Mouse (Mus musculus) megakaryocyte progenitor cell, adult 5-6 weeks (primary cell): ENCODE data around the gene Sgsm2. TPM values are rescaled to one million over a fixed set of nuclear protein-coding genes. Genes with fewer than 3 reads are reported as not detected.
"Not testable (repeated sequence)": the region's sequence is repeated elsewhere in the genome, so short reads cannot be mapped to it uniquely, and the experiment has no call there.

Source experiments
- ATAC-seq: replicated peaks from 2 replicates; pipeline ENCODE4 v1.8.0; 2016; ENCODE audit warnings: mild to moderate bottlenecking, moderate TSS enrichment, inconsistent platforms; ENCODE audit not compliant: poor library complexity
- total RNA-seq, 2 experiments: library from RNA; stranded (forward) in 1 of 2; stranded (reverse) in 1 of 2; fragments of 157-497, 149-512 nt in 1 of 2; fragments of 200-1000 nt in 1 of 2; gene quantifications; 2 replicates each; pipeline versions ENCODE4 v1.2.3 to v1.2.4; 2015 to 2017

Gene Sgsm2
- total RNA-seq, 2 experiments from 2014 or later, result 4.5 to 6.9 TPM

GRCm38 (mm10) chr11:74830256-74831161 is 66.4 kb downstream of the Sgsm2 start, which contains the start of gene Mnt:
Mnt (plus strand) TSS chr11:74830920.
- ATAC-seq, result peak; percentile 46

GRCm38 (mm10) chr11:74829812-74830211 is 67.0 kb downstream of the Sgsm2 start:
- peak; percentile 30 for ATAC-seq

GRCm38 (mm10) chr11:74828965-74829550 is 67.8 kb downstream of the Sgsm2 start:
- no peak for ATAC-seq

- no peak for ATAC-seq
Measured at GRCm38 (mm10) chr11:74828404-74828931, 68.4 kb downstream of the Sgsm2 start.

GRCm38 (mm10) chr11:74827791-74828403 is 69.0 kb downstream of the Sgsm2 start:
- no peak for ATAC-seq

GRCm38 (mm10) chr11:74826702-74827101 is 70.2 kb downstream of the Sgsm2 start:
- no peak for ATAC-seq

- ATAC-seq, result no peak
Measured at GRCm38 (mm10) chr11:74826151-74826550, 70.7 kb downstream of the Sgsm2 start.

GRCm38 (mm10) chr11:74822746-74823440 is 74.0 kb downstream of the Sgsm2 start:
- no peak for ATAC-seq

DNA sequence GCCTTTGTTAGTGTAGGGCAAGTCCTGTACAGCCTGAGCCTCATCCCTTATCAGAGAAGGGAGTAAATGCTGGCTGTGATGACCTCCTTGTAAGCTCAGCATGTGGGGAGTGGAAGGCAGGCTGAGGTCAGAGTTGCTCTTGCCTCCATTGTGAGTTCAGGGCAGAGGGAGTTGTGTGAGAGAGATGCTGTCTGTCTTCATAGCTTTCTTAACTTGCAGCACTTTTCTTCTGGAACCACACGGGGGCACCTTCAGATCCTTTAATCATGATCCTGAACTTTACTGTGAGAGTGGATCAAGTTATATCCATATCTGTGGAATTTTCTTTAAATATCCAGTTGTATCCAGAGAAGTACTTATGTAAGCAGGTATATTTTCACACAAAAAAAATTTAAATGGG is 75.4 kb downstream of the Sgsm2 start:
- ATAC-seq, result peak; percentile 42; the same call in 1 of the 2 replicates

- ATAC-seq, result no peak
Measured at GRCm38 (mm10) chr11:74820921-74821320, 75.9 kb downstream of the Sgsm2 start.

DNA sequence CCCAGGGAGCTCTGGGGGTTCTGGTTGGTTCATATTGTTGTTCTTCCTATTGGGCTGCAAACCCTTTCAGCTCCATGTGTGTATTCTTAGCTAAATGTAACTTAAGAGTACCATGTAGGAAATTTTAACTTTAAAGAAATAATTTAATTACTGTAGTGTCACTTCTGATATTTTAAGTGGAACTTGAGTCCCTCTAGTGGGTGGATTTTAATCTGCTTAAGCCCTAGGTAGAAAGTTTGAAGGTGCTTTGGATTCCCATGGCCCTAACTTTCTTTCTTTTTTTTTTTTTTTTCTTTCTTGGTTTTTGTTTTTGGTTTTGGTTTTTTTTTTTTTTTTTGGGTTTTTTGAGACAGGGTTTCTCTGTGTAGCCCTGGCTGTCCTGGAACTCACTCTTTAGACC is 81.1 kb downstream of the Sgsm2 start:
- no peak for ATAC-seq

DNA sequence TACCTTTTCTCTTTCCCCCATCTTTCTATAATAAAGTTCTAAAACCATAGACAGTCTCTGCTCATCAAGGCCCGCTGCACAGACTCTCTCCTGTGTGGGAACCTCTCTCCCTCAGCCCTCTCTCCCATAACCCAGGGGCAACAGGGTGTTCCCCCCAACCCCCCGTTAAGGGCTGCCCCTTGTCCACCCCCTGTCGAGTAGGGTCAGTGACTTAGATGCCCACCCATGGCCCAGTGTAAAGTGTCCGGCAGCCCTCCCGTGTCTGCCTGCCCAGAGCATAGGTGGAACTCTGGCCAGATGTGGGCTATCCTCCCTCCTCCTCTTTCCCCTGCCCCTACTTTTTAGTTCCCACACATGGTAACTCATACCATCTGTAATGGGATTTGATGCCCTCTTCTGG is 85.3 kb downstream of the Sgsm2 start:
- no peak for ATAC-seq

GRCm38 (mm10) chr11:74811027-74811426 is 85.8 kb downstream of the Sgsm2 start:
- not testable (repeated sequence) for ATAC-seq

DNA sequence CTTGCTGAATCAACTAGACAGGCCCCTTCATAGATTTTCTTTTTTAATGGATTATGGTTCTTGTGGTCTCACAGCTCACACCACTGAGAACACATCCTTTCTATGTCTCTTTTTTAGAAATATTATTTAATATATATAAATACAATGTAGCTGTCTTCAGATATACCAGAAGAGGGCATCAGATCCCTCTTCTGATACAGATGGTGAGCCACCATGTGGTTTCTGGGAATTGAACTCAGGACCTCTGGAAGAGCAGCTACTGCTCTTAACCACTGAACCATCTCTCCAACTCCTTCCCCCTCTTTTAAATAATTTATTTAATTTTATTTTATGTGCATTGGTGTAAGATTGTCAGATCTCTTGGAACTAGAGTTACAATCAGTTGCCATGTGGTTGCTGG is 86.7 kb downstream of the Sgsm2 start:
- ATAC-seq, result no peak

DNA sequence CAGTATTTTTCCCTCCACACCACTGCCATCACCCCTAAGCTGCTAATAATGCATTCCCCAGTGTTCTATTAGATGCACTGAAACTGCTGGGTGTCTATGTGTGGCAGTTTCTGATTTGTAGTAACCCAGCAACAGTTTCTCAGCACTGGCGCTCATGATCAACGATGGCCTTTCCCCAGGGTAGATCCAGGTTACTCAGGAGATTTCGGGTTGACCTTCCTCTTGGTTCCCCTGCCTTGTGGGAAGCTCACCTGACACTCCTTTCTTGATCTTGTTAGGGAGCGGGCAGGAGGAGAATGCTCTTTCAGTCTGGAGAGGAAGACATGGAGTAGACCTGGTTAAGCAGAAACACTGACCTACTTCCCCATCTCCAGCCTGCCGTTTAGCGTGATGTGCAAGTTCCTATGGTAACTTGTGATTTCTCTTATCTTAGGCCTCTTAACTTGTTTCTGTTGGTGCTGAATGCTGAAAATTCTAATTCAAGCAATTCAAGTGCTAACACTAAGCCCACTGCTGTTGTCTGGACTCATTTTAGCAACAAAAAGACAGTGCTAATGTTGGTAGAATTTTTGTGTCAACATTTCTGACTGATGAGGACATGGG is 88.5 kb downstream of the Sgsm2 start:
- no peak for ATAC-seq

- ATAC-seq, result no peak
Measured at GRCm38 (mm10) chr11:74807246-74807882, 89.5 kb downstream of the Sgsm2 start.

DNA sequence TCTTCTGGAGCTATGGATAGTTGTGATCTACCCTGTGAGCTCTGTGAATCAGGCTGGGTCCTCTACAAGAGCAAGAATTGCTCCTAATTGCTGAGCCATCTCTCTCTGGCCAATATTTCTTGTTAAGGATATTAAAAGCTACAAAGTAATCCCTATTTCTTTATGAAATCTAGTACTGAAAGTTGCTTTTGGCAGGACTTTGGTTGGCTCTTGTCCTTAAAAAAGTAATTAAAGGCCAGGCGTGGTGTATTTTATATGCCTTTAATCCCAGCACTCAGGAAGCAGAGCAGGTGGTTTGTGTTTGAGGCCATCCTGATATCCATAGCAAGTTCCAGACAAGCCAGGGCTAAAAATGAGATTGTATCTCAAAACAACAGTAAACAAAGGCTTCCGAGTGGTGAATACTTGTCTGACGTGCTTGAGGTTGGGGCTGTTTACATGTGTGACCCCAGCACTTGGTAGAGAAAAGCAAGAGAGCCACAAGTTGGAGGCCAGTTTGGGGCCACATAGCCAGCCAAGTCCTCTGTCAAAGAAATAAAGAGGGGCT is 92.7 kb downstream of the Sgsm2 start:
- ATAC-seq, result no peak

DNA sequence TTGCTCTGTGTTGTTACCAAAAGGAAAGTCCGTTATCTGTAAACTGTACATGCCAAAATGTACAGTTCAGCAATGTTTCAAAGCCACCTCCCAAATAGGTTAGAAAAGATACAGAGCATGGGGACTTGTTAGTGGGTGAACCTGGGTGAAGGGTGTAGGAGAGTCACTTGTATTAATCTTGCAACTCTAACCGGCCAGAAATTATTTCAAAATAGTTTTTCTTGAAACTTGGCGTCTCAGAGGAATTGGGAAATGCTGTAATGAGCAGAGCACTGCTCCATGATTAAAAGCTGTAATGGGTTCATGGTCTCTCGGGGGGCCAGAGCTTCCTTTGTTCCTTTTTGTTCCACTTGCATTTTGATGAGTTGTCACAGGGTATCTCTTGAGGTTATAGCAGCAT is 96.2 kb downstream of the Sgsm2 start:
- 0 out of 2 replicates have a peak, but pooled peaks have one; percentile 14 for ATAC-seq
